Mouse (Mus musculus) intestine, embryonic 14.5 days (tissue): Measurements from ENCODE around the gene Ring1. TPM values are rescaled to one million over a fixed set of nuclear protein-coding genes. Genes with fewer than 3 reads are reported as not detected.

Source experiments
- ATAC-seq: fragments of 200-750 bp; cut with Nextera tagmentation; replicated peaks from 2 replicates; pipeline ENCODE4 v1.8.0; 2017; ENCODE audit warnings: low read depth, moderate number of reproducible peaks, moderate TSS enrichment, moderate library complexity; ENCODE audit not compliant: low FRiP score, low TSS enrichment
- DNase-seq: peaks from one replicate; pipeline ENCODE4 v3.0.0-alpha.2; 2018; ENCODE audit warnings: low spot score
- H3K27ac ChIP-seq: fragments of 300-500 bp; sonication (generic); 2 replicates; pipeline ENCODE4 v1.5.1; 2014; ENCODE audit warnings: low read depth, mild to moderate bottlenecking, control low read depth
- H3K27me3 ChIP-seq: fragments of 300-500 bp; sonication (generic); replicated peaks from 2 replicates; pipeline ENCODE4 v1.6.1; 2014; ENCODE audit warnings: low read length, control low read depth; ENCODE audit not compliant: control insufficient read depth, insufficient read depth
- H3K36me3 ChIP-seq: fragments of 300-500 bp; sonication (generic); 2 replicates; pipeline ENCODE4 v1.6.1; 2014; ENCODE audit warnings: low read length, control low read depth; ENCODE audit not compliant: control insufficient read depth, insufficient read depth
- H3K4me1 ChIP-seq: fragments of 300-500 bp; sonication (generic); replicated peaks from 2 replicates; pipeline ENCODE4 v1.6.1; 2014; ENCODE audit warnings: low read length, control low read depth, mixed read lengths; ENCODE audit not compliant: control insufficient read depth, insufficient read depth
- H3K4me2 ChIP-seq: fragments of 300-500 bp; sonication (generic); 2 replicates; pipeline ENCODE4 v1.6.1; 2014; ENCODE audit warnings: low read length
- H3K4me3 ChIP-seq: fragments of 300-500 bp; sonication (generic); 2 replicates; pipeline ENCODE4 v1.5.1; 2014; ENCODE audit warnings: low read depth, low read length, control low read depth, mixed read lengths
- H3K9ac ChIP-seq: fragments of 300-500 bp; sonication (generic); 2 replicates; pipeline ENCODE4 v1.6.1; 2014; ENCODE audit warnings: mild to moderate bottlenecking, low read length
- H3K9me3 ChIP-seq: fragments of 300-500 bp; sonication (generic); 2 replicates; pipeline ENCODE4 v1.6.1; 2016; ENCODE audit warnings: low read length, control low read depth; ENCODE audit not compliant: control insufficient read depth
- WGBS: fragments of 180-500 bp; shearing (Covaris S2); extraction: QIAGEN DNeasy Blood & Tissue Kit; methylation state at CpG from one replicate; pipeline ENCODE4 v1.1.7; 2014; 5-methylcytosine and 5-hydroxymethylcytosine counted together
- polyA plus RNA-seq: library from polyadenylated mRNA; unstranded; fragments of >200 nt; fragmentation: Nextera tagmentation; extraction: Ambion mirVana; gene quantifications from 2 replicates; pipeline ENCODE4 v1.2.1, GENCODE M21; 2014

The Ring1 gene
- polyA plus RNA-seq, 1 experiment from 2014 or later: 5.9 TPM

DNA sequence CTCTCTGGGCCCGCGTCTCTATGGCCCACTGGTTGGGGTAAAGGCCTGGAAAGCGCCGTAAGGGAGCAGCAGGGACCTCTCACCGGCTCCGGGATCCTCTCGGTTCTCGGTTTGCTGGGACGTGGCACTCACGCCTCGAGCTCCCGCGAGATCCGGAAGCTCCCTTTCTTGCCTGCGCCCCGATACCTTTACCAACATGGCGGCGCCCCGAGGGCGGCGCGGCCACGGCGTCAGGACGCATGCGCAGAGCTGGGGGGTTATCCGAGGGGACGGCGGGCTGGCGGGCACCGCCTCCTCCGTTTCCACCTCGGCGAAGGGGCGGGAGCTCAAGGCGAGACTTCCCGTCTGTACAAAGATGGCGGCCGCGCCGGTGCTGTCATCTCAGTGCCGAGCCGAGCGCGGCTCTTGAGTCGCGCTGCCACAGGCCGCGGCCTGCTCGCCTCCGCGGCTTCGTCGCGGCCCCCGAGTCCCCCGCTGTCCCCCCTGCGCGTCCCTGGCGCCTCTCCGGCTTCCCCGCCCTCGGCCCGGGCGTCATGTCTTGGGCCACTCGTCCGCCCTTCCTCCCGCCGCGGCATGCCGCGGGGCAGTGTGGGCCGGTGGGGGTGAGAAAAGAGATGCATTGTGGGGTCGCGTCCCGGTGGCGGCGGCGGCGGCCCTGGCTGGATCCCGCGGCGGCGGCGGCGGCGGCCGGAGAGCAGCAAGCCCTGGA is 7.1 kb upstream of the Ring1 start, which contains the start of the genes Slc39a7 and Rxrb:
Gene Slc39a7 (minus strand): TSS at position 218 of the 709 bp plus-strand sequence.
Gene Rxrb (plus strand): TSS at position 348 of the 709 bp plus-strand sequence.
- Histone ChIP-seq H3K4me1 (peaks cover 42% of the 10 kb centered on the region), H3K27me3 (no peaks in the 10 kb centered on the region), H3K9me3 (no peaks in the 10 kb centered on the region), H3K4me2 (peak within 1 kb of the TSS; percentile 82), H3K36me3 (peaks cover 51% of the 10 kb centered on the region), H3K9ac (peak within 1 kb of the TSS; percentile 93), H3K4me3 (peak within 1 kb of the TSS; percentile 96), H3K27ac (peak within 1 kb of the TSS; percentile 93)
- ATAC-seq (peak; percentile 77), DNase-seq (peak; percentile 99)
- WGBS: under 1% methylated on average over 71 of the region's 88 CpGs

- DNase-seq (no peak), ATAC-seq (no peak)
- H3K4me1 ChIP-seq: peaks cover 49% of the 10 kb centered on the region
These were observed 6.4 kb upstream of the Ring1 start for GRCm38 (mm10) chr17:34030861-34031326.

DNA sequence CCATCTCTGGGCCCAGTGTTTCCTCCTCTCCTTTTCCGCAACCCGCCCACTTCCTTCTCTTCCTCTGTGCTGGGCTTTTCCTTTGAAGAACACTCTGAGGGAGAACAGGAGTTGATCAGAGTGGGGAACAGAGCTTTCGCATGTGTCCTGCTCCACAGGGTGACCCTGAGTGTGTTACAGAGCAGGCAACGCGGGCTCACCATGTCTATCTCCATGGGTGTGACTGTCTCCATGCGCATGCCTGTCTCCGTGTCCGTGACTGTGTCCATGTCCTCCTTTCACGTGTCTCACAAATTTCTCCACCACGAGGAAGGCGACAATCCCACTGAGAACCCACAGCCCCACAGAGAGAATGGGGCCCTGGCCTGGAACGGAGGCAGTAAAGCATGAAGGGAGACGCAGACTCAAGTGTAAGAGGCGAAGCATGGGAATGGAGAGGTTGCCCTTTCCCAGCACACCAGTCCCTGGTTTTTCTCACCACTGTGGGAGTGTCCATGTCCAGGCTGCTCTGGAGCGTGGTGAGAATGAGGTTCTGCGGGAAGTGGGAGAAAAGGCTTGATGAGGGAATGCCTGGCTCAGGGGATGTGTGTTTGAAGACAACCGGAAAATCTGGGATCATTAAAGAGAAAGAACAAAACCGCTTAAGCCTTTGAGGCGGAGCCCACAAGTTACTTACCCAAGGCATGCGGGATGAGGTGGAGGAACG is 5.6 kb upstream of the Ring1 start:
- Histone ChIP-seq H3K27me3 (no peaks in the 10 kb centered on the region), H3K4me2 (peak overlapping the region; percentile 82), H3K4me3 (peak overlapping the region; percentile 96), H3K4me1 (peaks cover 56% of the 10 kb centered on the region), H3K9me3 (no peaks in the 10 kb centered on the region), H3K36me3 (peaks cover 35% of the 10 kb centered on the region), H3K9ac (peak overlapping the region; percentile 93), H3K27ac (no peak overlapping the region)
- ATAC-seq (no peak), DNase-seq (no peak)
- 68% methylated on average over 21 of the region's 21 CpGs for WGBS

More at GRCm38 (mm10) chr17:34030861-34031326, 6.4 kb upstream of the Ring1 start:
- no peaks in the 10 kb centered on the region for H3K9me3 ChIP-seq
- peak overlapping the region; percentile 96 for H3K4me3 ChIP-seq
- peak overlapping the region; percentile 87 for H3K27ac ChIP-seq
- no peaks in the 10 kb centered on the region for H3K27me3 ChIP-seq
- H3K36me3 ChIP-seq: peaks cover 44% of the 10 kb centered on the region
- WGBS: 3% methylated on average over 20 of the region's 20 CpGs
- peak overlapping the region; percentile 93 for H3K9ac ChIP-seq
- peak overlapping the region; percentile 82 for H3K4me2 ChIP-seq

DNA sequence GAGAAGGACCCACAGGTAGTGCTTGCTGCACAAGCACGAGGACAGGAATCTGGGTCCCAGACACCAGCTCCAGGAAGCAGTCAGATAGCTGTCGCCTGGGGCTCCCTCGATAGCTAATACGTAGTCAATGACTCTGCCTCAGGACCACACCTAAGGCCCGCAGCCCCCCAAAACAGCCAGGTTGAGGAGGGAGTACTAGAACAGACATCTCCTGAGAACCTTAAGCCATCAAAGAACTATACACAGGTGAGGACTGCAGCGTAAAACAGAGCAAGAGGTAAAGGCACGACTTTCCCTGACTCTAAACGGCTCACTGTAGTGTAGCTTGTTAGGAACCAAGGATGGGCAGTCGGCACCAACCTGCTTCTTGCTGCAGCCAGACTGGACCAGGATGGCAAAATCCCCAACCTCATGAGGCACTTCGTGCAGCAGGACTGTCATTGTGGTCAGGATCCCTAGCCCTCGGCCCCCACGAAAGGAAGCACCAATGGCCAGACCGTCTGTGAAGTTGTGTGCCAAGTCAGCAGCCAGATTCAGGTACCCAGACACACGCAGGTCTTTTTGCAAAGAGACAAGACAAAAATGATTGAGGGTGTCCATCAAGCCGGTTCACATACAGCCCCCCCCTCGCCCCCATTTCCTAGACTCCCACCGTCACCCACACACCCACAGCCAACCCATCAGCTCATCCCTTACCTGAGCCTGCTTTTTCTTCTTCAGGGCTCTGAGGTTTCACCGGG is 4.8 kb upstream of the Ring1 start:
- H3K4me2 ChIP-seq: peak overlapping the region; percentile 82; the same call in 1 of the 2 replicates
- H3K9ac ChIP-seq: 0 out of 2 replicates have a peak overlapping the region, but pooled peaks have one; percentile 8
- no peak overlapping the region for H3K27ac ChIP-seq
- H3K27me3 ChIP-seq: no peaks in the 10 kb centered on the region
- 87% methylated on average over 18 of the region's 18 CpGs for WGBS
- ATAC-seq (no peak), DNase-seq (no peak)
- no peaks in the 10 kb centered on the region for H3K9me3 ChIP-seq
- peaks cover 28% of the 10 kb centered on the region for H3K36me3 ChIP-seq
- H3K4me3 ChIP-seq: no peak overlapping the region
- peaks cover 56% of the 10 kb centered on the region for H3K4me1 ChIP-seq

GRCm38 (mm10) chr17:34028501-34029149 is 4.1 kb upstream of the Ring1 start:
- H3K9ac ChIP-seq: no peak overlapping the region
- H3K4me3 ChIP-seq: no peak overlapping the region
- H3K4me2 ChIP-seq: peak overlapping the region; percentile 71
- peaks cover 22% of the 10 kb centered on the region for H3K36me3 ChIP-seq
- H3K27me3 ChIP-seq: no peaks in the 10 kb centered on the region
- H3K27ac ChIP-seq: peak overlapping the region; percentile 66; the same call in 1 of the 2 replicates
- 79% methylated on average over 17 of the region's 17 CpGs for WGBS
- H3K4me1 ChIP-seq: peaks cover 56% of the 10 kb centered on the region
- no peaks in the 10 kb centered on the region for H3K9me3 ChIP-seq
- ATAC-seq: no peak
- DNase-seq: no peak

DNA sequence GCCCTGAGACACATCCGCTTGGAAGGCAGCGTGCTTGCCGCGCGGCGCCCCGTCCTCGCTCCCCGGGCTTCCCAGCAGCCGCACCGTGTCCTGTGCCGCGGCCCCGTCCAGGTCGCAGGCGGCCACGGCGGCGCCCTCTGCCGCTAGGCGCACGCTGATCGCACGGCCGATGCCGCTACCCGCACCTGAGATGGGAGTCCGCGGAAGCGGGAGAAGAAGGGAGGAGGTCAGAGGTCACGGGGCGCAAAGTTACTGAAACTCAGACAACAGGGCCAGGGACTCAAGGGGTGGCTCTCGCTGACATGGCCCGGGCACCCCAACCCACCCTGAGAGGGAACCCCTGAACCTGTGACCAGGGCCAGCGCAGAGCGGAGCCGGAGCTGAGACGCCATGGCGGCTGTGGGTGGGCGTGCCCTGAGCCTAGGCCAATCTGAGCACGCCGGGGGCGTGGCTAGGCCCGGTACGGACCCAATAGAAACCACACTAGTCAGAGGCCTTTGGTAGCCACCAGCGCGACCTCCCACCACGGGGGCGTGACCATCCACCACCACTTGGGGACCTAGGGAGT is 3.3 kb upstream of the Ring1 start, which contains the start of gene H2-Ke6:
Gene H2-Ke6 (minus strand): TSS at position 405 of the 568 bp plus-strand sequence.
- H3K9me3 ChIP-seq: no peaks in the 10 kb centered on the region
- 1% methylated on average over 48 of the region's 49 CpGs for WGBS
- H3K27ac ChIP-seq: peak within 1 kb of the TSS; percentile 66
- peak within 1 kb of the TSS; percentile 54 for H3K9ac ChIP-seq
- H3K27me3 ChIP-seq: no peaks in the 10 kb centered on the region
- ATAC-seq (peak; percentile 75), DNase-seq (peak; percentile 95)
- peak within 1 kb of the TSS; percentile 64 for H3K4me3 ChIP-seq
- H3K4me1 ChIP-seq: peaks cover 48% of the 10 kb centered on the region
- H3K36me3 ChIP-seq: peaks cover 27% of the 10 kb centered on the region
- peak within 1 kb of the TSS; percentile 71 for H3K4me2 ChIP-seq

GRCm38 (mm10) chr17:34026917-34027655 is 2.6 kb upstream of the Ring1 start:
- H3K27me3 ChIP-seq: no peaks in the 10 kb centered on the region
- WGBS: 8% methylated on average over 36 of the region's 36 CpGs
- H3K36me3 ChIP-seq: peaks cover 32% of the 10 kb centered on the region
- H3K27ac ChIP-seq: peak overlapping the region; percentile 66
- peaks cover 45% of the 10 kb centered on the region for H3K4me1 ChIP-seq
- peak overlapping the region; percentile 64 for H3K4me3 ChIP-seq
- H3K9ac ChIP-seq: peak overlapping the region; percentile 54
- DNase-seq (no peak), ATAC-seq (no peak)
- peak overlapping the region; percentile 71 for H3K4me2 ChIP-seq
- no peaks in the 10 kb centered on the region for H3K9me3 ChIP-seq
